Mouse (Mus musculus) limb, embryonic 13.5 days (tissue): Measurements from ENCODE around the gene BC048403. TPM values are rescaled to one million over a fixed set of nuclear protein-coding genes. Genes with fewer than 3 reads are reported as not detected.

Source experiments
- ATAC-seq: fragments of 200-750 bp; cut with Nextera tagmentation; 2 replicates; pipeline ENCODE4 v1.8.0; 2017; ENCODE audit warnings: low read depth, moderate number of reproducible peaks, moderate TSS enrichment; ENCODE audit not compliant: low FRiP score
- H3K27ac ChIP-seq: fragments of 300-500 bp; sonication (generic); 2 replicates; pipeline ENCODE4 v1.5.1; 2015; ENCODE audit warnings: inconsistent platforms, mild to moderate bottlenecking, moderate library complexity
- H3K27me3 ChIP-seq: fragments of 300-500 bp; sonication (generic); 2 replicates; pipeline ENCODE4 v1.6.1; 2015; ENCODE audit warnings: mild to moderate bottlenecking, inconsistent platforms
- H3K36me3 ChIP-seq: fragments of 300-500 bp; sonication (generic); 2 replicates; pipeline ENCODE4 v1.6.1; 2015; ENCODE audit warnings: inconsistent platforms, mild to moderate bottlenecking, moderate library complexity
- H3K4me1 ChIP-seq: fragments of 300-500 bp; sonication (generic); 2 replicates; pipeline ENCODE4 v1.6.1; 2015; ENCODE audit warnings: inconsistent platforms
- H3K4me2 ChIP-seq: fragments of 300-500 bp; sonication (generic); replicated peaks from 2 replicates; pipeline ENCODE4 v1.6.1; 2015; ENCODE audit warnings: inconsistent platforms, mild to moderate bottlenecking, moderate library complexity
- H3K4me3 ChIP-seq: fragments of 300-500 bp; sonication (generic); 2 replicates; pipeline ENCODE4 v1.5.1; 2015; ENCODE audit warnings: moderate library complexity, mild to moderate bottlenecking, inconsistent platforms
- H3K9ac ChIP-seq: fragments of 300-500 bp; sonication (generic); 2 replicates; pipeline ENCODE4 v1.6.1; 2015; ENCODE audit warnings: mild to moderate bottlenecking, inconsistent platforms
- H3K9me3 ChIP-seq: fragments of 300-500 bp; sonication (generic); 2 replicates; pipeline ENCODE4 v1.6.1; 2016; ENCODE audit warnings: inconsistent platforms
- WGBS: fragments of 180-500 bp; shearing (Covaris S2); methylation state at CpG from one replicate; pipeline ENCODE4 v1.1.7; 2015; 5-methylcytosine and 5-hydroxymethylcytosine counted together
- polyA plus RNA-seq: library from polyadenylated mRNA; unstranded; fragments of >200 nt; fragmentation: Nextera tagmentation; extraction: Ambion mirVana; gene quantifications from 2 replicates; pipeline ENCODE4 v1.2.1, GENCODE M21; 2015

Gene BC048403
- 2.7 and 2.8 TPM in 2 replicates for polyA plus RNA-seq

GRCm38 (mm10) chr10:121739548-121740505 is at the start of gene BC048403:
Gene BC048403 (plus strand): TSS chr10:121739937.
- Histone ChIP-seq H3K27ac (0 out of 2 replicates have a peak within 1 kb of the TSS, but pooled peaks have one; percentile 22), H3K4me1 (peaks cover 8% of the 10 kb centered on the region)
- under 1% methylated on average over 66 of the region's 68 CpGs for WGBS

GRCm38 (mm10) chr10:121692944-121693579 is 46.7 kb upstream of the BC048403 start:
- H3K9ac ChIP-seq = no peak overlapping the region
- 53% methylated on average over 18 of the region's 18 CpGs for WGBS
- peak overlapping the region; percentile 15 for H3K4me3 ChIP-seq
- H3K27ac ChIP-seq = no peak overlapping the region
- ATAC-seq = no peak
- no peaks in the 10 kb centered on the region for H3K36me3 ChIP-seq
- H3K9me3 ChIP-seq = no peaks in the 10 kb centered on the region
- H3K4me1 ChIP-seq = 0 out of 2 replicates have a peak, but pooled peaks cover 3% of the 10 kb centered on the region
- H3K27me3 ChIP-seq = no peaks in the 10 kb centered on the region
- peak overlapping the region; percentile 49 for H3K4me2 ChIP-seq

More at GRCm38 (mm10) chr10:121739548-121740505, at the start of gene BC048403:
- Histone ChIP-seq H3K4me3 (peak within 1 kb of the TSS; percentile 88), H3K27me3 (no peaks in the 10 kb centered on the region), H3K9ac (peak within 1 kb of the TSS; percentile 74), H3K4me2 (peak within 1 kb of the TSS; percentile 97), H3K9me3 (no peaks in the 10 kb centered on the region), H3K36me3 (no peaks in the 10 kb centered on the region)
- peak; percentile 91 for ATAC-seq

- Histone ChIP-seq H3K36me3 (no peaks in the 10 kb centered on the region), H3K4me3 (no peak overlapping the region), H3K27me3 (no peaks in the 10 kb centered on the region), H3K9ac (no peak overlapping the region), H3K27ac (no peak overlapping the region), H3K4me2 (no peak overlapping the region), H3K9me3 (no peaks in the 10 kb centered on the region), H3K4me1 (0 out of 2 replicates have a peak, but pooled peaks cover under 1% of the 10 kb centered on the region)
- no peak for ATAC-seq
- 84% methylated on average over 11 of the region's 11 CpGs for WGBS
These were observed 45.2 kb upstream of the BC048403 start for GRCm38 (mm10) chr10:121694567-121694966.

- Histone ChIP-seq H3K4me1 (no peaks in the 10 kb centered on the region), H3K27me3 (no peaks in the 10 kb centered on the region), H3K4me2 (no peak overlapping the region), H3K9me3 (no peaks in the 10 kb centered on the region), H3K9ac (no peak overlapping the region), H3K27ac (no peak overlapping the region), H3K36me3 (no peaks in the 10 kb centered on the region), H3K4me3 (no peak overlapping the region)
- 56% methylated on average over 11 of the region's 11 CpGs for WGBS
- ATAC-seq = no peak
These were observed 38.2 kb upstream of the BC048403 start for GRCm38 (mm10) chr10:121701296-121702248.

GRCm38 (mm10) chr10:121703619-121704018 is 36.1 kb upstream of the BC048403 start:
- no peaks in the 10 kb centered on the region for H3K4me1 ChIP-seq
- H3K4me3 ChIP-seq = no peak overlapping the region
- no peak overlapping the region for H3K4me2 ChIP-seq
- no peak for ATAC-seq
- H3K9ac ChIP-seq = no peak overlapping the region
- H3K27ac ChIP-seq = no peak overlapping the region
- no peaks in the 10 kb centered on the region for H3K36me3 ChIP-seq
- WGBS = 88% methylated on average over 6 of the region's 6 CpGs
- no peaks in the 10 kb centered on the region for H3K9me3 ChIP-seq
- no peaks in the 10 kb centered on the region for H3K27me3 ChIP-seq

GRCm38 (mm10) chr10:121704871-121705270 is 34.9 kb upstream of the BC048403 start:
- no peak for ATAC-seq
- Histone ChIP-seq H3K4me2 (no peak overlapping the region), H3K4me1 (no peaks in the 10 kb centered on the region), H3K27ac (no peak overlapping the region), H3K27me3 (no peaks in the 10 kb centered on the region), H3K9ac (no peak overlapping the region), H3K4me3 (no peak overlapping the region), H3K9me3 (no peaks in the 10 kb centered on the region), H3K36me3 (no peaks in the 10 kb centered on the region)
- WGBS = 88% methylated on average over 6 of the region's 6 CpGs

GRCm38 (mm10) chr10:121705399-121706163 is 34.2 kb upstream of the BC048403 start:
- Histone ChIP-seq H3K4me2 (no peak overlapping the region), H3K36me3 (no peaks in the 10 kb centered on the region), H3K9ac (no peak overlapping the region), H3K4me1 (no peaks in the 10 kb centered on the region), H3K27me3 (no peaks in the 10 kb centered on the region), H3K27ac (no peak overlapping the region), H3K4me3 (no peak overlapping the region), H3K9me3 (no peaks in the 10 kb centered on the region)
- no peak for ATAC-seq
- 90% methylated on average over 15 of the region's 15 CpGs for WGBS

GRCm38 (mm10) chr10:121716862-121717261 is 22.9 kb upstream of the BC048403 start:
- Histone ChIP-seq H3K36me3 (no peaks in the 10 kb centered on the region), H3K27me3 (no peaks in the 10 kb centered on the region), H3K4me2 (no peak overlapping the region), H3K4me1 (no peaks in the 10 kb centered on the region), H3K4me3 (no peak overlapping the region), H3K9me3 (peaks cover 13% of the 10 kb centered on the region), H3K27ac (no peak overlapping the region), H3K9ac (no peak overlapping the region)
- ATAC-seq = no peak

- no peaks in the 10 kb centered on the region for H3K36me3 ChIP-seq
- H3K4me3 ChIP-seq = no peak overlapping the region
- no peaks in the 10 kb centered on the region for H3K4me1 ChIP-seq
- H3K27ac ChIP-seq = no peak overlapping the region
- no peak for ATAC-seq
- H3K9me3 ChIP-seq = peaks cover 17% of the 10 kb centered on the region
- WGBS = 91% methylated on average over 18 of the region's 18 CpGs
- H3K9ac ChIP-seq = no peak overlapping the region
- H3K4me2 ChIP-seq = no peak overlapping the region
- no peaks in the 10 kb centered on the region for H3K27me3 ChIP-seq
These were observed 20.7 kb upstream of the BC048403 start for GRCm38 (mm10) chr10:121718896-121719585.

- H3K27ac ChIP-seq = no peak overlapping the region
- no peaks in the 10 kb centered on the region for H3K36me3 ChIP-seq
- no peak for ATAC-seq
- WGBS = 93% methylated on average over 13 of the region's 13 CpGs
- H3K9me3 ChIP-seq = peaks cover 17% of the 10 kb centered on the region
- no peaks in the 10 kb centered on the region for H3K27me3 ChIP-seq
- H3K9ac ChIP-seq = no peak overlapping the region
- H3K4me1 ChIP-seq = no peaks in the 10 kb centered on the region
- H3K4me2 ChIP-seq = no peak overlapping the region
- H3K4me3 ChIP-seq = no peak overlapping the region
These were observed 19.0 kb upstream of the BC048403 start for GRCm38 (mm10) chr10:121720701-121721100.
